Mouse (Mus musculus) activated CD4-positive, CD25-positive, alpha-beta regulatory T cell, adult 4 months (primary cell): ENCODE measurements at regions not wholly inside any gene's neighbourhood (a gene's known extent, or its start where the extent isn't known, plus 50 kb on each side); places are given as distances from the start of the nearest gene placed in this dataset.

ENCODE experiments used
- ATAC-seq: one replicate; pipeline ENCODE4 v1.8.0; 2017

DNA sequence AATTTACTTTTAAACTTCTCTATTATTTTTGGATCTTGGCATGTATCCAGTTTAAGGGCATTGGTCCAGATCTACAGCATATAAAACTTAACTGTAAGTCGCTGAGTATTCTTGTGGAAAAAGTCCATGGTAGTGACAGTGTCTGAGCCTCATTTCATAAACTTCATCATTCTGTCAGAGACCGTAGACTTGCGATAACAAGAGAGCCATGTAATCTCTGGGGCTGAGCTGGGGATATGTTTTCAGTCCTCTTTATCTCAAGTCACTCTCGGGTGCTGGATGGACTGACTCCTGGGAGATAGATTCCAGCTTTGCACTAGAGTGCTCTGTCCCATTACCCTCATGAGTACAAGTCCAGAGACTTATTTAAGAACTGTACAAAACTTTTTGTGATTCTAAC, 362.0 kb downstream of the Fat4 start:
- ATAC-seq, result no peak

DNA sequence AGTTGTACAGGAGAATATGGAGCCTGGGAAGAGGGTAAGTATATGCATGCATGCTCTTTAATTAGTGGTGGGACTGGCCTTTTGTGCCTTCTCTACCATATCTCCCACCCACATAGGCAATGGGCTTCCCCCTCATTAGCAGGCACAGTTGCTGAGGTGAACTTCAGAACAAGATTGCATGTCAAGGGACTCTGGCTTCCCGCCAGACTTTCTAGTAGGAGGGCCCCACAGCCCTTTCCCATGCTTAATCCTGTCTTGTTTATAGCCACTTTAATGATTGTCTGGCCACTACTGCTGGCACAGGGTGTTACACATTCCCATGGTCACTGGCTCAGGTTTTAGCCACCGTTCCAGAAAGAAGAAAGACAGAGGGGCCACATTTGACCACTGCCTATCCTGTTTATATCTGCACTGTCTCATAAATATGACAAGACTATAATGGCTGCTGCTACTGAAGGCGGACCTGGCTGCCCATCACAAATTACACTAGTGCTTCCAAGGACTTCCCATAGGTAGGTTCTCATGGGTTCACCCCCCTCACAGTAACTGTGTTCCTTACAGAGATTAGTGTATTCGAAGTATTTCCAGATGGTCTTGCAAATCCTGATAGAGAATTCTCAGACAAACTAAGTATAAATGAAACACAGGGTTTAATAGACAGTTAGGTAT, 362.6 kb downstream of the Fat4 start:
- ATAC-seq, result no peak

DNA sequence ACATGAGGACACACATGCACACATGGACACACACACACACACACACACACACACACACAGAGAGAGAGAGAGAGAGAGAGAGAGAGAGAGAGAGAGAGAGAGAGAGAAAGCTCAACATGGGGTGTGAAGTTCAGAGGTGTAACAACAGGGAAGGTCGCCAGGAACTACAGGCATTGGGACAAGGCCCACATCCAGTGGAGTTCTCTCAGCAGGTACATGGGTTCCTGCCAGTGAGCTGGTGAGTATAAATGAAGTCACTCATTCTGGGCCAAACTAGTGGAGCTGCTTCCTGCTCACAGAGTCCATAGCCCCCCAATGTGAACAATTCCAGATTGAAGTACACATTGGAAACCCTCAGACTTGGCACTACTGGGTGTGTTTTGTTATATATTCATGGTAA, 366.3 kb downstream of the Fat4 start:
- no peak for ATAC-seq

GRCm38 (mm10) chr3:39264671-39265430, 378.1 kb downstream of the Fat4 start:
- no peak for ATAC-seq

GRCm38 (mm10) chr3:39265606-39266005, 378.9 kb downstream of the Fat4 start:
- no peak for ATAC-seq

DNA sequence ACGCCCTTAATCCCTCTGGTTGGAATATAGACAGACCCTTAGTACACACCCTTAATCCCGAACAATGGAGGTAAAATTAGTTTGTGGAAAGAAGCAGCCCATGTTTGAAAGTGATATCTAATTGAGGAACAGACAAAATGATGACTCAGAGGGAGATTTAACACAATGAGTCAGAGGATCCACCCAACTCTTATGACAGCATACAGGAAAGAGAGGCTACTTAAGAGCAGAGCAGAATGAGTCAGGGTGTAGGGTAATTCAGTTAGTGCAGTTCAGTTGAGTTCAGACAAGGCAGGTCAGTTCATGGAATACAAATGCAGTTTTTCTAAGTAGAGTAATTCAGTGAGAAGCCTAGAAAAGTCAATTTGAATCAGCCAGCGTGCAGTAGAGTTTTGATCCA, 382.6 kb downstream of the Fat4 start:
- ATAC-seq, result no peak

- ATAC-seq, result no peak
These were observed 385.9 kb downstream of the Fat4 start for GRCm38 (mm10) chr3:39272616-39273015.

GRCm38 (mm10) chr3:39276897-39277296, 390.2 kb downstream of the Fat4 start:
- ATAC-seq, result no peak

GRCm38 (mm10) chr3:39277310-39277709, 390.6 kb downstream of the Fat4 start:
- no peak for ATAC-seq

DNA sequence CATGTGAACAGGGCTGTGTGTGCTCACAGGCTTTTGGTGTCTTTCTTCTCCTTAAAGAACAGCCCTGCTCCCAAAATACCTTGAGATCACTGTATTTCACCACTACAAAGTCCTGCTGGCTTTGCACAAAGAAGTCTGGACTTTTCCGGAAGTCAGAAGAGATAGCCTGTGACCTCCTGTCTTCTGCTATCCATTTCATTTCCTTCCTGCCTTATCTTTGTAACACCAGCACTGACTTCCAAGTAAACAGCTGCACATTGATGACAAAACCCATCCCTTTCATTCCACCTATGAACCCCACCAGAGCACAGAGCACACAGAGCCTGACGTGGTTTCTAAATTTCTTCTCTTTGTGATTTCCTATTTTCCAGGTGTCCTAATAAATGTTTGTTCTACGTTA, 408.5 kb downstream of the Fat4 start:
- no peak for ATAC-seq

- ATAC-seq, result no peak
These were observed 409.5 kb downstream of the Fat4 start for GRCm38 (mm10) chr3:39296257-39296656.

DNA sequence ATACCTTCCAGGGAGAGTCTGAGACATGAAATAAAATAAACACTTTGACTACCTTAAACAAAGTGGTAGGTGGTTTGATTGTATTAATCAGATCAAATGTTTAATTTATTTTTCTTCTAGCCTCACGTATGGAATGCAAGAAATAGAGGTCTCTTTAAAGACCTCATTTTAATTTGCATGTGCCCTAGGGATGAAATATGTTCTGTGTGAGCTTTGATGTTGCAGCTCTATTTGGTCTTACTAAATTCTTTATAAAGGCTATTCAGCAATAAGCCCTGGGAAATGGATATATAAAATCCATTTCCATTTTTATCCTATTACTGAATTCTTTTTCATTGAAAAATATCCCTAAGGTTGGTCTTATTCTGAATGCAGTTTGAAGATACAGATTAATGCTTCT, 422.7 kb downstream of the Fat4 start:
- no peak for ATAC-seq

GRCm38 (mm10) chr3:39313563-39313962, 426.8 kb downstream of the Fat4 start:
- no peak for ATAC-seq

GRCm38 (mm10) chr3:39320851-39321250, 434.1 kb downstream of the Fat4 start:
- no peak for ATAC-seq

DNA sequence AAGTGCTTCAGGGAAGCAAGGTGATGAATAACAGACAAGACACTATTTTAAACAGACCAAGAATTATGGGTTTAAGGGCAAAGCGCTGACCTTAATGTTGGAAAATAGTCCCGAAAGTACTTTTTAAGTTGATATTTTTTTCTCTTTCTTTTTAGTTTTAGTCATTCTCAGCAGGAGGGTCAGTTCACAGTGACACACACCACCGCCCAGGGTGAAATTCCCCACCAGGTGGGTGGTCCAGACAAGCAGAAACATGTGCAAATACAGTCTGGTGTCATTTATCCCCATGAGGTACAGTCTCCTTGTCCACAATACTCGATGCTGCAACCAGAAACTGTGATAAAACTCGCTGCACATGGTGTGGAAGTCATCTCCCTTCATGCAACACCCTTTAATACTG, 435.5 kb downstream of the Fat4 start:
- ATAC-seq, result no peak

DNA sequence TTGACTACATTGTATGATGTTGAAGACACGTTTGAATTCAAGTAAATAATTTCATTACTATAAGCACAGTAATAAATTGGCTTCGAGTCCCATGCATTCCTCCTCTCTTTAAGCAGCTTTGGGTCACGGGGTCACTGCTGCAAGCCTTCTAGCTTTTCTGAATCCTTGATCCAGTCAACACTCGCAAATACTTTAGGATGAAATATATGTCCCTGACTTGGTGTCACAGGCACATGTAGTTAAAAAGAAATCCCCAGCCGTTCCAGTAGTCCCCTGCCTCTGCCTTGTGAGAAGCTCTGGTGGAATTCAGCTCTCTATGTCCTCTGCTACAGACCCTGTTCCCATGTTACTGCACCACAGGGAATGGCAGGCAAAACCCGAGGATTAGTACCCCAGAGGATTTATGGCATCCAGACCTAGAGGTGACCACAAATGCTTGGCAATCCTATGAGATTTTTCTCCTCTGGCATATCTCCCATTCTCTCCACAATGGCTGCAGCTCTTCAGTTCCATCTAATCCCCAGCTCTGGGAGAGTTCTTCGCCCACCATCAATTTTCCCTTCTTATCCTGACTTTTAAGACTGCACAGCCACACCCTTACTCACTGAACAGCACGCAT, 449.0 kb downstream of the Fat4 start:
- no peak for ATAC-seq

GRCm38 (mm10) chr3:39341161-39341687, 454.5 kb downstream of the Fat4 start:
- no peak for ATAC-seq

DNA sequence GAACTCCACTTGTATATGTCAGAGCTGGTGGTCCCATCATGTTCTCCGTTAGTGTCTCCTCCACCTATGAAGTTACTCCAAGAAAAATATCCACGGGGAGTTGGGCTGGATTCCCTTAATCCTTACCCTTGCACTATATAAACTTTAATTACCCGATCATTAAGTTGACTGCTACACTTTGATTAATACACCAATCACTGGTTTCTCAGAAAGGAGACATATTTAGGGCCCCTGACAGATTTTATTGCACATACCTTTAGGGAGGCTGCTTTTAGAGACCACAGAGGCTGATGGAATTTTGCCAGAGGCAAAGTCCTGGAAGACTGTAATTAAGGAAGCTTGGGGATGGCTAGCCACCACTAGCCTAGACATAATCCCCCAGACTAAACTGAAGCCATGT, 457.3 kb downstream of the Fat4 start:
- ATAC-seq, result no peak

DNA sequence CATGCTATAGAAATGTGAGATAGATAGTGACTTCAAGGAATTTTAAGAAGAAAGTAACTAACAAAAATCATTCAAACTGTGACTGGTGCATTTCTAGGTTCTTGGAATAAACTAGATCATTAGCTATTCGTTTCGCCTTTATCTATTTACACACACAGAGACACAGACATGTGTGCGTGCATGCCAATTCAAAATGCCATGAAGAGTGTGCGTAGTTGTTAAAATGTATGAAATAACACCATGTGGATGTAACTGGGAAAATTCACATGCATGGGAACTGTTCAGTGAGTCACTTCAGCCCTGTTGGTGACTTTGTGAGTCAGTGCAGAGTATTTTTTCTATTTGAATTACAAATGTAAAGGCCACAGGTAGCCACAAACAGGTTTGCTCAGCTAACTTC, 460.8 kb downstream of the Fat4 start:
- no peak for ATAC-seq

- no peak for ATAC-seq
These were observed 470.3 kb downstream of the Fat4 start for GRCm38 (mm10) chr3:39357012-39357411.

- no peak for ATAC-seq
These were observed 473.5 kb downstream of the Fat4 start for GRCm38 (mm10) chr3:39360278-39360677.

GRCm38 (mm10) chr3:39370926-39371325, 484.2 kb downstream of the Fat4 start:
- ATAC-seq, result peak; percentile 58

DNA sequence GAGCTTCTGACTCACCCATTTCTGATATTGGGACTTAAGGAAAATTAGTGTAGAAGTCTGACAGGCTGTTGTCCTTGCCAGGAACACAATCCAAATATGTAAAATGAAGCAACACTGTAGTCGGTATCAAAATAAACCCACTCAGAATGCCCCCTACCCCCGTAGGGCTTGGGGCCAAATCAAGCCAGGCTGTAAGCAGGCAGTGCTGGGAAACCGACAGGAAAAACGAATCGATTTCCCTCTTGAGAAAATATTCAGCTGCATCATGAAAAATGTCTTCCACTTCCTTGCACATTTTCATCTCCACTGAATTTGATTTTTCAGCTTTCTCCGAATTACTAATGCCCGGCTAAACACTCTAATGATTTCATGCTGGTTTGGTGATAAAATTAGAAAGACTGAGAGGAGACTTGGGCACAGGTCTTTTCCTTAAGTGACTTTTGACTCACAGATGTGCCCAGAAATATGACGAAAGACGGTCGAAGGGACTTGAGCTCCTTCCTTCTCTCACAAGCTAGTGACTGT, 485.7 kb downstream of the Fat4 start:
- ATAC-seq, result no peak

GRCm38 (mm10) chr3:39375465-39375864, 488.7 kb downstream of the Fat4 start:
- no peak for ATAC-seq
